Mouse (Mus musculus) myocyte (in vitro differentiated cells): ENCODE data around the gene Alkbh6.

Experiments
- CEBPB ChIP-seq: IDR thresholded peaks from 2 replicates; pipeline ENCODE4 v1.6.1; 2011; ENCODE audit warnings: mild to moderate bottlenecking, moderate library complexity; ENCODE audit not compliant: poor library complexity, insufficient read depth, severe bottlenecking
- E2F4 ChIP-seq: IDR thresholded peaks from one replicate; pipeline ENCODE4 v1.6.1; 2011; ENCODE audit warnings: mild to moderate bottlenecking, control low read depth, moderate library complexity; ENCODE audit not compliant: insufficient read depth
- MAX ChIP-seq: IDR thresholded peaks from one replicate; pipeline ENCODE4 v1.6.1; 2011; ENCODE audit warnings: low read depth, mild to moderate bottlenecking, control low read depth
- MYOG ChIP-seq, 3 experiments: IDR thresholded peaks; one replicate each; pipeline ENCODE4 v1.6.1; 2011; ENCODE audit warnings: control low read depth in 2 of 3, low read depth in 2 of 3, mild to moderate bottlenecking in 2 of 3; ENCODE audit not compliant: insufficient read length in 2 of 3, control insufficient read depth in 1 of 3, insufficient read depth in 1 of 3
- POLR2A ChIP-seq: IDR thresholded peaks from one replicate; pipeline ENCODE4 v1.6.1; 2011; ENCODE audit warnings: low read depth, mild to moderate bottlenecking, control low read depth, moderate library complexity; ENCODE audit not compliant: insufficient read length
- POLR2AphosphoS2 ChIP-seq: IDR thresholded peaks from one replicate; pipeline ENCODE4 v1.6.1; 2011; ENCODE audit warnings: low read depth, control low read depth; ENCODE audit not compliant: insufficient read length
- REST ChIP-seq: IDR thresholded peaks from one replicate; pipeline ENCODE4 v1.6.1; 2011; ENCODE audit warnings: mild to moderate bottlenecking, control low read depth, moderate library complexity; ENCODE audit not compliant: insufficient read depth, insufficient read length
- TCF12 ChIP-seq: IDR thresholded peaks from one replicate; pipeline ENCODE4 v1.6.1; 2011; ENCODE audit warnings: mild to moderate bottlenecking, control low read depth; ENCODE audit not compliant: poor library complexity, insufficient read depth, severe bottlenecking
- USF1 ChIP-seq: IDR thresholded peaks from one replicate; pipeline ENCODE4 v1.6.1; 2011; ENCODE audit warnings: low read depth, mild to moderate bottlenecking, control low read depth, moderate library complexity

DNA sequence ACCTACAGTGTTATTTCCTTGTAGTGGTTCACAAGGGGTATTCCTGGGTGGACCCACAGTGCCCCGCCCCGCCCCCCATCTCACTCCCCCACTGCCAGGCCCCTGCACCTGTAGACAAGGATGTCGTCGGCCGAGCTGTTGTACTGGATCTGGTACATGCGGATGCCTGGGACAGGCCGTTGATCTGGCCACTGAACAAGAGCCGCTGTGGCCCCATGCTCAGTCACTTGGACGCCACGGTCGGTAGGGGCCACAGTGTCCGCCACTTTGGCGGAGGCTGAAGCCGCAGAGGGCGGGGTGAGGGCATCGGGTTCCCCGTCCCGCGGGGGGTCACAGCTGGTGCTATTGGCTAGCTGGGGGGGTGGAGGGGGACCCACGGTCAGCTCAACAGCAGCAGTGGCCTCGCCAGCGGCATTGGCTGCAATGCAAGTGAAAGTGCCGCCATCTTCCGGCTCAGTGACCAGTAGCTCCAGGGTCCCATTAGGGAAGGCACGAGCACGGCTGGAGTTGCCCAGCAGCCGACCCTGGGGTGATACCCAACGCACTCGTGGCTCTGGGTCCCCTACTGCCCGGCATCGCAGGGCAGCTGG lies 50.9 kb downstream of the Alkbh6 start:
- TF ChIP-seq CEBPB (no peak), POLR2AphosphoS2 (no peak), MAX (no peak), USF1 (no peak), POLR2A (no peak), TCF12 (no peak), E2F4 (no peak), MYOG (IDR thresholded peaks at IDR 0.05; ENCODE audit: control insufficient read depth in 1 of 3, insufficient read depth in 1 of 3, insufficient read length in 2 of 3, low read depth in 2 of 3) (no peak), REST (no peak)
